Mouse (Mus musculus) bone marrow macrophage, adult 2 months (primary cell): ENCODE measurements around the gene Gm11992.

ENCODE experiments used
- CTCF ChIP-seq: IDR thresholded peaks from 2 replicates; pipeline ENCODE4 v1.5.1; 2012; ENCODE audit warnings: low read depth, mild to moderate bottlenecking, low read length, moderate library complexity
- POLR2A ChIP-seq: IDR thresholded peaks from 2 replicates; pipeline ENCODE4 v1.6.1; 2012; ENCODE audit warnings: mild to moderate bottlenecking, low read depth, low read length, borderline replicate concordance

DNA sequence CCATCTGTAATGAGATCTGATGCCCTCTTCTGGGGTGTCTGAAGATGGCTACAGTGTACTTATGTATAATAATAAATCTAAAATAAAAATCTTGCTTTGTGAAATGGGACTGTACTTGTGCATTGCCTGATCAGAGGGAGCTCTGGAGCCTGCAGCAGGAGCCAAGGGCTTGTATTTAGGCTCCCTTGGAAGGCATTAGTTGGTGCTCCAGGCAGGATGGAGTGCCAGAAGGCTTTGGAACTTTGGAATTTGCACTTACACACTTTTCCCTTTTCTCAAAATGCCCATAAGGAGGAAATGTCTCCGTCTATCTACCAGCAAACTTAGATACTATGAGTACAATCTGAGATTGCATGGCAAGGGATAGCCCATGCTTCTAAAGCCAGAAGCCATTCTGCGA is 1.8 kb upstream of the Gm11992 start:
- no peak for TF ChIP-seq CTCF
- no peak for TF ChIP-seq POLR2A
